In genomic region chr9:44314257-44314547, GRCm38 (mm10) we compare ENCODE assay signal across 22 mouse cellular contexts.
"Had no signal": no experiment of that assay in that cellular context is flagged by ENCODE, and none has a peak within 500 bp of the region (broad histone marks: within the 10 kb centered on the region; RNA-seq: fewer than 3 reads in every experiment).

No protein-coding gene starts in this region.

- H3K27me3 ChIP-seq: heart, embryonic 13.5 days; heart, embryonic 15.5 days; hindbrain, embryonic 13.5 days; hindbrain, embryonic 15.5 days; intestine, embryonic 15.5 days had no signal

- H3K4me3 ChIP-seq: heart, adult 2 months; heart, embryonic 13.5 days; heart, embryonic 15.5 days; hindbrain, embryonic 13.5 days; hindbrain, embryonic 15.5 days; intestine, embryonic 15.5 days; limb, embryonic 10.5 days; limb, embryonic 12.5 days had no signal

- H3K27ac ChIP-seq: heart, adult 2 months; heart, embryonic 13.5 days; heart, embryonic 15.5 days; hindbrain, embryonic 13.5 days; hindbrain, embryonic 15.5 days; hindbrain, postnatal 0 days; intestine, embryonic 15.5 days; limb, embryonic 10.5 days; limb, embryonic 12.5 days had no signal

- H3K4me2 ChIP-seq: heart, embryonic 11.5 days; heart, embryonic 13.5 days; heart, embryonic 15.5 days; hindbrain, embryonic 13.5 days; hindbrain, embryonic 15.5 days; intestine, embryonic 15.5 days; limb, embryonic 12.5 days; liver, embryonic 11.5 days had no signal

- H3K9me3 ChIP-seq: heart, embryonic 13.5 days; heart, embryonic 15.5 days; hindbrain, embryonic 13.5 days; hindbrain, embryonic 15.5 days; intestine, embryonic 15.5 days; limb, embryonic 10.5 days; limb, embryonic 12.5 days had no signal

- DNase-seq: gastrocnemius, postnatal 14 days; gastrocnemius, postnatal 36 days; heart, adult 2 months; heart, postnatal 14 days; heart, postnatal 36 days; kidney, adult 18-20 months; kidney, adult 8-10 months; kidney, postnatal 10 days; kidney, postnatal 25 days; kidney, postnatal 4 days; liver had no signal

- H3K9ac ChIP-seq: heart, embryonic 13.5 days; heart, embryonic 15.5 days; hindbrain, embryonic 13.5 days; hindbrain, embryonic 15.5 days; intestine, embryonic 15.5 days; limb, embryonic 12.5 days had no signal

- ATAC-seq: hindbrain, postnatal 0 days; intestine, embryonic 15.5 days; intestine, postnatal 0 days had no signal
